Mouse (Mus musculus) heart, embryonic 14.5 days (tissue): Measurements from ENCODE around the gene Tmem39b. TPM values are rescaled to one million over a fixed set of nuclear protein-coding genes. Genes with fewer than 3 reads are reported as not detected.

Experiments used
- ATAC-seq: fragments of 200-750 bp; cut with Nextera tagmentation; 2 replicates; pipeline ENCODE4 v1.8.0; 2017; ENCODE audit warnings: low read depth, moderate TSS enrichment; ENCODE audit not compliant: insufficient number of reproducible peaks, insufficient read depth, low FRiP score
- H3K27ac ChIP-seq, 2 experiments: fragments of 200-500 bp in 1 of 2; fragments of 300-500 bp in 1 of 2; sonication (generic) in 1 of 2; replicated peaks in 1 of 2; 2 replicates each; pipeline ENCODE4 v1.5.1; 2012 to 2014; ENCODE audit warnings: low read depth in 2 of 2, low read length in 2 of 2, control low read depth in 1 of 2, mild to moderate bottlenecking in 1 of 2, mixed read lengths in 1 of 2; ENCODE audit not compliant: control insufficient read depth in 1 of 2, insufficient read depth in 1 of 2
- H3K27me3 ChIP-seq: fragments of 300-500 bp; sonication (generic); 2 replicates; pipeline ENCODE4 v1.6.1; 2014; ENCODE audit warnings: mild to moderate bottlenecking, low read length, control low read depth; ENCODE audit not compliant: control insufficient read depth, insufficient read depth
- H3K36me3 ChIP-seq: fragments of 300-500 bp; sonication (generic); 2 replicates; pipeline ENCODE4 v1.6.1; 2014; ENCODE audit warnings: mild to moderate bottlenecking, control low read depth, low read length, mixed read lengths; ENCODE audit not compliant: control insufficient read depth, insufficient read depth
- H3K4me1 ChIP-seq, 2 experiments: fragments of 200-500 bp in 1 of 2; fragments of 300-500 bp in 1 of 2; sonication (generic) in 1 of 2; 2 replicates each; pipeline ENCODE4 v1.6.1; 2012 to 2014; ENCODE audit warnings: low read length in 2 of 2, control low read depth in 1 of 2, mixed read lengths in 1 of 2; ENCODE audit not compliant: control insufficient read depth in 2 of 2, insufficient read depth in 2 of 2
- H3K4me2 ChIP-seq: fragments of 300-500 bp; sonication (generic); 2 replicates; pipeline ENCODE4 v1.6.1; 2014; ENCODE audit warnings: mild to moderate bottlenecking, low read length
- H3K4me3 ChIP-seq, 2 experiments: fragments of 200-500 bp in 1 of 2; fragments of 300-500 bp in 1 of 2; sonication (generic) in 1 of 2; 2 replicates each; pipeline ENCODE4 v1.5.1; 2012 to 2014; ENCODE audit warnings: low read length in 2 of 2, mild to moderate bottlenecking in 2 of 2, control low read depth in 1 of 2, low read depth in 1 of 2, moderate library complexity in 1 of 2; ENCODE audit not compliant: control insufficient read depth in 1 of 2, insufficient read depth in 1 of 2
- H3K9ac ChIP-seq: fragments of 300-500 bp; sonication (generic); 2 replicates; pipeline ENCODE4 v1.6.1; 2014; ENCODE audit warnings: mild to moderate bottlenecking, low read length
- H3K9me3 ChIP-seq: fragments of 300-500 bp; sonication (generic); 2 replicates; pipeline ENCODE4 v1.6.1; 2016; ENCODE audit warnings: low read length, control low read depth; ENCODE audit not compliant: control insufficient read depth
- WGBS: fragments of 180-500 bp; shearing (Covaris S2); extraction: QIAGEN DNeasy Blood & Tissue Kit; methylation state at CpG from one replicate; pipeline ENCODE4 v1.1.7; 2014; 5-methylcytosine and 5-hydroxymethylcytosine counted together
- polyA plus RNA-seq: library from polyadenylated mRNA; unstranded; fragments of >200 nt; fragmentation: Nextera tagmentation; extraction: Ambion mirVana; gene quantifications from 2 replicates; pipeline ENCODE4 v1.2.1, GENCODE M21; 2014

The Tmem39b gene
- polyA plus RNA-seq, 1 experiment from 2014 or later = 13.4 TPM

DNA sequence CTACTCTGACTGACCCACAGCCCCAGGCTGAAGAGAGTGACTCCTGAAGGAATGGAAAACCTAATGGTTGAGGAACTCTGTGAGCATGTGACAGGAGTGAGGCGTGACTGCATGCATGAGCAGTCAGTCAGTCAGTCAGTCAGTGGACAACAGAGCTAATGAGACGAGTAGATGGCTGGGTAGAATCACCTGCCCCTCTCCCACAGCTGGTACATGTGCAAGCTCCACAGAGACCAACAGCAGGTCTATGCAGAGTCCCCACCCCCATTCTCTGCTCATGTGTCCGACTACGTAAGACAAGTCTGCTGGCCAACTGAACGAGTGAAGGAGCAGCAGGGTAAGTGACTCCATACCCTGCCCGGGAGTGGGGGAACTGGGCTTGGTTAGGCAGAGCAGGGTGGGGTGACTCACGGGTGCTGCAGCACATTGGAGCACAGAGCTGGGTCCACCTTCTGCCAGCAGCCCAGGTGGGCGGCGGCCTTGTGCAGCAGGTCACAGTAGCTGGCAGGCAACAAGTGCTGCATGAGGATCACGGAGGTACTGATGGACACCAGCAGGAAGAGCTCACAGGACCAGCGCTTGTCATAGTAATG is 12.6 kb downstream of the Tmem39b start:
- no peak overlapping the region for H3K4me2 ChIP-seq
- H3K27me3 ChIP-seq = no peaks in the 10 kb centered on the region
- H3K36me3 ChIP-seq = peaks cover 90% of the 10 kb centered on the region
- no peak for ATAC-seq
- no peaks in the 10 kb centered on the region for H3K9me3 ChIP-seq
- no peak overlapping the region for H3K27ac ChIP-seq
- no peaks in the 10 kb centered on the region for H3K4me1 ChIP-seq
- WGBS = 88% methylated on average over 11 of the region's 11 CpGs
- H3K9ac ChIP-seq = no peak overlapping the region
- H3K4me3 ChIP-seq = no peak overlapping the region

GRCm38 (mm10) chr4:129681837-129682236 is 14.8 kb downstream of the Tmem39b start:
- peaks cover 89% of the 10 kb centered on the region for H3K36me3 ChIP-seq
- no peaks in the 10 kb centered on the region for H3K9me3 ChIP-seq
- H3K4me3 ChIP-seq = no peak overlapping the region
- no peak for ATAC-seq
- H3K4me2 ChIP-seq = no peak overlapping the region
- no peak overlapping the region for H3K9ac ChIP-seq
- H3K27me3 ChIP-seq = no peaks in the 10 kb centered on the region
- H3K4me1 ChIP-seq = no peaks in the 10 kb centered on the region
- H3K27ac ChIP-seq = no peak overlapping the region
- WGBS = 96% methylated on average over 11 of the region's 11 CpGs

GRCm38 (mm10) chr4:129672878-129673449 is 23.7 kb downstream of the Tmem39b start:
- Histone ChIP-seq H3K4me2 (peak overlapping the region; percentile 74), H3K36me3 (peaks cover 23% of the 10 kb centered on the region), H3K27ac (peak overlapping the region; percentile 59 to 97), H3K4me1 (peaks cover 2 to 11% of the 10 kb centered on the region in 2 experiments; a peak in 3 of 4 replicates), H3K4me3 (peak overlapping the region; percentile 87 to 99), H3K27me3 (no peaks in the 10 kb centered on the region), H3K9ac (peak overlapping the region; percentile 99), H3K9me3 (no peaks in the 10 kb centered on the region)
- ATAC-seq = no peak
- WGBS = 5% methylated on average over 10 of the region's 10 CpGs

DNA sequence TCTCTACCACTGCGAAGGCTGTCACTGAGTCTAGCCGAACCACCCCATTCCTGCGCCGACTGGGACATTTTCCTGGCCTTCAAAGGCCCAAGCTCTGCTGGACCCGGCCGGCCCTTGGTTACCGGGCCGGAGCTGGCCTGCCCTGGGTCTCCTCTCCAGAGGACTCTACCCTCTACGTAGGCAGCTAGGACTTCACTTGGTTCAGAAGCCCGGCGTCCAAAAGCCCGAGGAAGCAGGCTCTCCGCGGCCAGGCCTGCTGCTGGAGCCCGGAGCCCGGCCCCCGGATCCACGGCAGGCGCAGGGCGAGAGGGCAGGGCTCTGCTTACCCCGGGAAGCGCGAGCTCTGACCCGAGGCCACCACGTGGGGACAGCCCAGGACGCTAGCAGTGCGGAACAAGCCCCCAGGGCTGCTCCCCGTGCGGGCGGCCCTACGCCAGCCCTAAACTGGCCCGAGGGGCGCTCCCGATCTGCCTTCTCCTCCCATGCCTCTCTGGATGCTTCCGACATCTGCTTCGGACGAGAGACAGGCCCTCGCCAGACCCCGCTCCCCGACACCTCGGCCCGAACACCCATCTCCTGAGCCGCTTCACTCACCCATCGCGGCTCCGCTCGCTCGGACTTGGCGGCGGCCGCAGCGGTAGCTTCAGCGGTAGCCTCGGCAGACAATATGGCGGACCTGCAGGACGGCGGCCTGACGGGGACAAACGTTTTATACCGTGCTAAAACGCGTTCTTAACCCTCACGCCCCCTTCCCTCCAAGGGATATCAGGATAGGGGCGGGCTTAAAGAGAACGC is 24.4 kb downstream of the Tmem39b start, which contains the start of gene Kpna6:
Gene Kpna6, minus strand, starts transcription at position 685 of the 795 bp plus-strand sequence.
- H3K4me2 ChIP-seq = peak within 1 kb of the TSS; percentile 74
- WGBS = under 1% methylated on average over 62 of the region's 65 CpGs
- H3K36me3 ChIP-seq = peaks cover 20% of the 10 kb centered on the region
- peak within 1 kb of the TSS; percentile 99 for H3K9ac ChIP-seq
- H3K27ac ChIP-seq = peak within 1 kb of the TSS; percentile 96 to 97
- H3K4me3 ChIP-seq = peak within 1 kb of the TSS; percentile 87 to 99
- peaks cover 2 to 11% of the 10 kb centered on the region in 2 experiments; a peak in 3 of 4 replicates for H3K4me1 ChIP-seq
- peak; percentile 84 for ATAC-seq
- H3K27me3 ChIP-seq = no peaks in the 10 kb centered on the region
- no peaks in the 10 kb centered on the region for H3K9me3 ChIP-seq

DNA sequence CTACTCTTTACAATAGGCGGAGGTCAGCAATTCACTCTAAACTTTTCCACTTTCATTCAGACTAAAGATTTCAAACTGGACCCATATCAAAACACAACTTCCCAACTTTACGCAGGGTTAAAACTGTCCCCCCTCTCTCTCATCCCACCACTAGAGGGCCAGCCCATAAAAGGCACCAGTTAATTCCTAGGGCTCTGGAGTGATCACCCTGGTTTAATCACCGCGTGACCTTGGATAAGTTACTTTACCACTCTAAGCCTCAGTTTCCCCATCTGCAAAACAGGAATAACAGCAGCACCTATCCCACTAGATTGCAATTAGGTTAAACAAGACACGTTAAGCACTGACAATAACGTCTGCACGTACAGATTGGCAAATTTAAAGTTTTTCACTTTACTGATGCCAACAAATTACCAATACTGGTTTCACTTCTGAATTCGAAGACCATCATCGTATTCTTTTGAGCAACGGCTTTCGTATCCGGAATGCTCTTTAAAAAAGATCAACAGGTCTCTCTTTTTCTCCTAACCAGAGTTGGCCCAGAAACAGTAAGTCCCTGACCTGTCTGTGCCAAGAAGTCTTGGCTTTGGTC is 25.1 kb downstream of the Tmem39b start:
- H3K36me3 ChIP-seq = peaks cover 22% of the 10 kb centered on the region
- peaks cover 2 to 11% of the 10 kb centered on the region in 2 experiments; a peak in 3 of 4 replicates for H3K4me1 ChIP-seq
- 6% methylated on average over 12 of the region's 12 CpGs for WGBS
- no peaks in the 10 kb centered on the region for H3K27me3 ChIP-seq
- H3K4me2 ChIP-seq = peak overlapping the region; percentile 74
- no peaks in the 10 kb centered on the region for H3K9me3 ChIP-seq
- H3K4me3 ChIP-seq = peak overlapping the region; percentile 87 to 99
- H3K9ac ChIP-seq = peak overlapping the region; percentile 99
- H3K27ac ChIP-seq = peak overlapping the region; percentile 96 to 97
- no peak for ATAC-seq

GRCm38 (mm10) chr4:129662255-129662813 is 34.3 kb downstream of the Tmem39b start:
- Histone ChIP-seq H3K9ac (no peak overlapping the region), H3K4me2 (no peak overlapping the region), H3K4me1 (no peaks in the 10 kb centered on the region), H3K9me3 (no peaks in the 10 kb centered on the region), H3K36me3 (peaks cover 74% of the 10 kb centered on the region), H3K27me3 (no peaks in the 10 kb centered on the region), H3K27ac (no peak overlapping the region), H3K4me3 (no peak overlapping the region)
- ATAC-seq = no peak
- WGBS = 87% methylated on average over 3 of the region's 3 CpGs

- H3K27ac ChIP-seq = no peak overlapping the region
- 90% methylated on average over 3 of the region's 3 CpGs for WGBS
- H3K9ac ChIP-seq = no peak overlapping the region
- H3K9me3 ChIP-seq = no peaks in the 10 kb centered on the region
- H3K27me3 ChIP-seq = no peaks in the 10 kb centered on the region
- peaks cover 74% of the 10 kb centered on the region for H3K36me3 ChIP-seq
- H3K4me3 ChIP-seq = no peak overlapping the region
- ATAC-seq = no peak
- H3K4me2 ChIP-seq = no peak overlapping the region
- H3K4me1 ChIP-seq = no peaks in the 10 kb centered on the region
Observed at GRCm38 (mm10) chr4:129661584-129661983, 35.1 kb downstream of the Tmem39b start.
